In genomic region chr11:94073283-94073682, GRCm38 (mm10) we compare ENCODE assay signal across 10 mouse cellular contexts.
DNase-seq lines count a peak whose midpoint lies in the region; ATAC-seq and TF ChIP-seq lines count a peak whose summit lies in the region.
"Had no signal": no experiment of that assay in that cellular context is flagged by ENCODE, and none has a peak within 500 bp of the region (broad histone marks: within the 10 kb centered on the region; RNA-seq: fewer than 3 reads in every experiment).

No protein-coding gene starts in this region.

- peak; percentile 23; the same call in 1 of the 2 replicates for TF ChIP-seq CTCF in liver, adult 2 months (IDR thresholded peaks at IDR 0.05; ENCODE audit: low read depth, low read length)

- no peaks in the 10 kb centered on the region for H3K9me3 ChIP-seq in liver, embryonic 11.5 days (ENCODE audit: control insufficient read depth, low read length)
- H3K9me3 ChIP-seq: G1E had no signal

- peak; percentile 35 for DNase-seq in embryo, embryonic 10 days (ENCODE audit: low spot score)
- no peak for DNase-seq in embryo, embryonic 9.5 days (ENCODE audit: extremely low spot score)
- peak; percentile 19 for DNase-seq in liver, adult 2 months (ENCODE audit: extremely low read depth, low read depth, low spot score)
- DNase-seq in liver, embryonic 11.5 days (ENCODE audit: low spot score) = no peak
- DNase-seq in embryo, embryonic 11.5 days (ENCODE audit: low read depth, low spot score) = peak; percentile 8
- peak; percentile 16 for DNase-seq in mesoderm, embryonic 11.5 days (ENCODE audit: low read depth, low spot score)
- no peak for DNase-seq in spleen, postnatal 4 days (ENCODE audit: low spot score in 2 of 2)
- DNase-seq in gastrocnemius, postnatal 25 days = no peak
- DNase-seq: layer of hippocampus, adult 9-11 months had no signal

- H3K79me2 ChIP-seq in liver, adult 2 months (ENCODE audit: control insufficient read depth, insufficient read depth, low read length) = peaks cover 6% of the 10 kb centered on the region; the same call in 1 of the 2 replicates

- no peaks in the 10 kb centered on the region for H3K27me3 ChIP-seq in liver, adult 2 months (ENCODE audit: control insufficient read depth, insufficient read depth, low read length)
- no peaks in the 10 kb centered on the region for H3K27me3 ChIP-seq in liver, embryonic 11.5 days (replicated peaks; ENCODE audit: control insufficient read depth, insufficient read depth, low read length)

- H3K4me2 ChIP-seq in liver, embryonic 11.5 days = no peak overlapping the region

- H3K36me3 ChIP-seq in liver, adult 2 months (ENCODE audit: control insufficient read depth, insufficient read depth, low read length) = peaks cover 31% of the 10 kb centered on the region
- peaks cover 5% of the 10 kb centered on the region; the same call in 1 of the 2 replicates for H3K36me3 ChIP-seq in liver, embryonic 11.5 days (ENCODE audit: control insufficient read depth, insufficient read depth, low read length)

- H3K9ac ChIP-seq in liver, adult 2 months (ENCODE audit: low read depth, low read length) = no peak overlapping the region
- H3K9ac ChIP-seq in liver, embryonic 11.5 days (ENCODE audit: low read depth, low read length) = no peak overlapping the region

- ATAC-seq in liver, embryonic 11.5 days (replicated peaks; ENCODE audit: low FRiP score) = no peak

- H3K27ac ChIP-seq in liver, adult 2 months (replicated peaks; ENCODE audit: insufficient read depth, low read depth, low read length) = no peak overlapping the region
- no peak overlapping the region for H3K27ac ChIP-seq in liver, embryonic 11.5 days (ENCODE audit: low read depth, low read length)

- H3K4me1 ChIP-seq in liver, adult 2 months (ENCODE audit: control insufficient read depth, insufficient read depth, low read length) = no peaks in the 10 kb centered on the region
- no peaks in the 10 kb centered on the region for H3K4me1 ChIP-seq in liver, embryonic 11.5 days (replicated peaks; ENCODE audit: control insufficient read depth, insufficient read depth, low read length)

- H3K4me3 ChIP-seq in liver, adult 2 months (ENCODE audit: insufficient read depth, low read depth, low read length) = no peak overlapping the region
- H3K4me3 ChIP-seq in liver, embryonic 11.5 days (ENCODE audit: low read depth, low read length) = no peak overlapping the region

- WGBS in liver, adult 2 months = 84% methylated on average over 4 of the region's 4 CpGs
- WGBS in liver, embryonic 11.5 days = 93% methylated on average over 4 of the region's 4 CpGs

- no peak for TF ChIP-seq POLR2A in liver, adult 2 months (IDR thresholded peaks at IDR 0.05; ENCODE audit: extremely low read depth, insufficient read depth, low read length)

Comparison
In these comparisons a context has a peak if more than half of its experiments do, and no peak if none do; other contexts are left out.
1. DNase-seq: peak in embryo, embryonic 10 days (single experiment), liver, adult 2 months (single experiment), embryo, embryonic 11.5 days (single experiment) and mesoderm, embryonic 11.5 days (single experiment); none in embryo, embryonic 9.5 days (single experiment), liver, embryonic 11.5 days (single experiment), spleen, postnatal 4 days (0 of 2) and gastrocnemius, postnatal 25 days (single experiment).